Mouse (Mus musculus) small intestine, adult 2 months (tissue): ENCODE measurements around the gene Nkiras2.
A peak's percentile ranks its signal among the peaks of the same experiment; 100 is the strongest.

Experiments
- CTCF ChIP-seq: fragments of 200-500 bp; IDR thresholded peaks from 2 replicates; pipeline ENCODE4 v1.5.1; 2012; ENCODE audit warnings: low read depth, mild to moderate bottlenecking, control low read depth, inconsistent platforms, low read length, moderate library complexity, mixed read lengths; ENCODE audit not compliant: insufficient replicate concordance, insufficient read length; ENCODE audit errors: extremely low read depth
- POLR2A ChIP-seq: fragments of 200-500 bp; IDR thresholded peaks from 2 replicates; pipeline ENCODE4 v1.6.1; 2012; ENCODE audit warnings: low read depth, mild to moderate bottlenecking, control low read depth, inconsistent platforms, low read length, moderate library complexity

GRCm38 (mm10) chr11:100619485-100619975 lies 486 bp downstream of the Nkiras2 start:
- TF ChIP-seq POLR2A, result peak; percentile 72; the same call in 1 of the 2 replicates
- TF ChIP-seq CTCF, result no peak
